Mouse (Mus musculus) heart, adult 9 months (tissue): ENCODE results near the gene Cux2.

ENCODE experiments used
- DNase-seq, 2 experiments: peaks; one replicate each; pipeline ENCODE4 v3.0.0; 2022; ENCODE audit warnings: low spot score in 2 of 2

Gene Cux2

GRCm38 (mm10) chr5:121837441-121838340, 212.2 kb downstream of the Cux2 start, which contains the start of gene Sh2b3:
Gene Sh2b3, minus strand, starts transcription at chr5:121837646.
- DNase-seq = peak; percentile 75 to 80

- peak; percentile 93 to 95 for DNase-seq
These were observed 213.0 kb downstream of the Cux2 start for GRCm38 (mm10) chr5:121836692-121837415.

- peak in 1 of 2 experiments; percentile 58 for DNase-seq
These were observed 213.8 kb downstream of the Cux2 start for GRCm38 (mm10) chr5:121835949-121836691.

- no peak for DNase-seq
These were observed 214.7 kb downstream of the Cux2 start for GRCm38 (mm10) chr5:121834991-121835747.

- peak in 1 of 2 experiments; percentile 55 for DNase-seq
These were observed 215.7 kb downstream of the Cux2 start for GRCm38 (mm10) chr5:121834241-121834606.

- DNase-seq = peak; percentile 87 to 93
These were observed 216.2 kb downstream of the Cux2 start for GRCm38 (mm10) chr5:121833572-121834240.

GRCm38 (mm10) chr5:121833159-121833558, 216.7 kb downstream of the Cux2 start:
- no peak for DNase-seq

- no peak for DNase-seq
These were observed 217.3 kb downstream of the Cux2 start for GRCm38 (mm10) chr5:121832376-121833155.

GRCm38 (mm10) chr5:121831002-121831601, 218.8 kb downstream of the Cux2 start:
- DNase-seq = no peak

GRCm38 (mm10) chr5:121828491-121829432, 221.1 kb downstream of the Cux2 start:
- no peak for DNase-seq

- DNase-seq = no peak
These were observed 222.0 kb downstream of the Cux2 start for GRCm38 (mm10) chr5:121827876-121828275.

- DNase-seq = no peak
These were observed 224.3 kb downstream of the Cux2 start for GRCm38 (mm10) chr5:121825606-121826005.

GRCm38 (mm10) chr5:121824121-121824520, 225.8 kb downstream of the Cux2 start:
- DNase-seq = peak; percentile 48 to 78

GRCm38 (mm10) chr5:121823668-121824067, 226.2 kb downstream of the Cux2 start:
- DNase-seq = no peak

GRCm38 (mm10) chr5:121822786-121823505, 227.0 kb downstream of the Cux2 start:
- no peak for DNase-seq

- DNase-seq = no peak
These were observed 228.3 kb downstream of the Cux2 start for GRCm38 (mm10) chr5:121821552-121821951.

- no peak for DNase-seq
These were observed 228.8 kb downstream of the Cux2 start for GRCm38 (mm10) chr5:121821116-121821515.

GRCm38 (mm10) chr5:121820657-121821056, 229.2 kb downstream of the Cux2 start:
- no peak for DNase-seq
